Mouse (Mus musculus) spleen, adult 2 months (tissue): Measurements from ENCODE around the gene Ppbp. TPM values are rescaled to one million over a fixed set of nuclear protein-coding genes. Genes with fewer than 3 reads are reported as not detected.
"Not testable (repeated sequence)": the region's sequence is repeated elsewhere in the genome, so short reads cannot be mapped to it uniquely, and the experiment has no call there.

ENCODE experiments used
- DNase-seq, 2 experiments: peaks; one replicate each; pipeline versions ENCODE4 v3.0.0 to v3.0.0-alpha.2; 2012 to 2021; ENCODE audit warnings: low spot score in 2 of 2, low read depth in 1 of 2
- H3K27ac ChIP-seq: fragments of 200-500 bp; 2 replicates; pipeline ENCODE4 v1.5.1; 2012; ENCODE audit warnings: low read length, inconsistent platforms; ENCODE audit not compliant: insufficient read depth
- H3K27me3 ChIP-seq: fragments of 200-500 bp; 2 replicates; pipeline ENCODE4 v1.6.1; 2012; ENCODE audit warnings: mild to moderate bottlenecking, moderate library complexity, low read length, inconsistent platforms; ENCODE audit not compliant: control insufficient read depth, insufficient read depth
- H3K36me3 ChIP-seq: fragments of 200-500 bp; 2 replicates; pipeline ENCODE4 v1.6.1; 2012; ENCODE audit warnings: mild to moderate bottlenecking, low read length, inconsistent platforms; ENCODE audit not compliant: control insufficient read depth, insufficient read depth
- H3K4me1 ChIP-seq: fragments of 200-500 bp; 2 replicates; pipeline ENCODE4 v1.6.1; 2011; ENCODE audit warnings: inconsistent platforms; ENCODE audit not compliant: control insufficient read depth, insufficient read depth, insufficient read length
- H3K4me3 ChIP-seq: fragments of 200-500 bp; 2 replicates; pipeline ENCODE4 v1.5.1; 2011; ENCODE audit warnings: mild to moderate bottlenecking, inconsistent platforms; ENCODE audit not compliant: insufficient read depth, insufficient read length; ENCODE audit errors: extremely low read depth
- CTCF ChIP-seq: fragments of 200-500 bp; IDR thresholded peaks from 2 replicates; pipeline ENCODE4 v1.5.1; 2011; ENCODE audit warnings: mild to moderate bottlenecking, inconsistent platforms; ENCODE audit not compliant: insufficient read depth, insufficient read length, insufficient replicate concordance; ENCODE audit errors: extremely low read depth
- POLR2A ChIP-seq: fragments of 200-500 bp; IDR thresholded peaks from 2 replicates; pipeline ENCODE4 v1.6.1; 2011; ENCODE audit warnings: low read depth, low read length, inconsistent platforms
- WGBS: fragments of 180-500 bp; shearing (Covaris S2); methylation state at CpG from one replicate; pipeline ENCODE4 v1.1.7; 2018; 5-methylcytosine and 5-hydroxymethylcytosine counted together
- polyA plus RNA-seq: library from polyadenylated mRNA; depleted of rRNA; stranded (reverse); fragments of >200 nt; gene quantifications from 2 replicates; pipeline ENCODE4 v1.2.3, GENCODE M21; 2012

Gene Ppbp
- polyA plus RNA-seq, 1 experiment, result 309 TPM

GRCm38 (mm10) chr5:90788114-90788513 is 19.8 kb downstream of the Ppbp start:
- no peaks in the 10 kb centered on the region for H3K27me3 ChIP-seq
- DNase-seq, result no peak
- no peak overlapping the region for H3K27ac ChIP-seq
- H3K36me3 ChIP-seq, result no peaks in the 10 kb centered on the region
- no peak overlapping the region for H3K4me3 ChIP-seq
- 80% methylated on average over 4 of the region's 4 CpGs for WGBS
- no peaks in the 10 kb centered on the region; the same call in 1 of the 2 replicates for H3K4me1 ChIP-seq
- TF ChIP-seq CTCF (no peak), POLR2A (no peak)

DNA sequence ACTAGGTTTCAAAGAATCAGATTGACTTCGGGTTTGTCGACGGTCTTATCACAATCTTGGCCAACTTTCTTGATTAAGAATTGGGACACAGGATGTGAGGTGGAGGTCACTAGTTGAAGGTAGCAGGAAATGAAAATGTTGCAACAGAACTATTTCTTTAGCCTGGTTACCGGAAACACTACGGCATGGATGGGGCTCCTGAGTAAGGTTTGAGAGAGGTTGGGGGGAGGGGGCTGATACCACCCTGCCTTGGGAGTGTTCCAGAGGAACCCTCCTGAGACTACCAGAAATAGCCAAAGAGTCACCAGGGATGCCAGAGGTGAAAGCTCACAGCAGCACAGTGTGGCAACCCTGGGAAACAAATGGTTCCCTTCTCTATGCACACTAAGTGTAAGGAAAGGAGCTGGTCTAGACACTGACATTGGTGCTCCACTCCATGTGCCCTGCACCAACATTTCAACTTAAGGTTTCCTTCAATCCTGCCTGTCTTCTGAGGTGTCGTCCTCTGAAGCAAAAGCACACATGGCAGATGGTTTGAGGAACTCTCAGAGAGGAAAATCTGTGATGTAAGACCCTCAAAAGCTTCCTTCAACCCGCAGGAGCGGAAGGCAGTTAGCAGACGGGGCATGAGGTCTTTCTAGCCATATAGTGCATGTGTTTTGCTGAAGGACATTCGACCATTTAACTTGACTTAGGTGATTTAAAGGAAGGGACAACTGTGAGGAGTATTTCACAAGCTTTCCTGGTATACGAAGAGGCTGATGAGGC is 21.2 kb downstream of the Ppbp start:
- no peak overlapping the region for H3K27ac ChIP-seq
- H3K36me3 ChIP-seq, result no peaks in the 10 kb centered on the region
- 13% methylated on average over 11 of the region's 11 CpGs for WGBS
- no peaks in the 10 kb centered on the region; the same call in 1 of the 2 replicates for H3K4me1 ChIP-seq
- DNase-seq, result no peak
- H3K27me3 ChIP-seq, result no peaks in the 10 kb centered on the region
- TF ChIP-seq POLR2A (no peak), CTCF (no peak)
- H3K4me3 ChIP-seq, result no peak overlapping the region

DNA sequence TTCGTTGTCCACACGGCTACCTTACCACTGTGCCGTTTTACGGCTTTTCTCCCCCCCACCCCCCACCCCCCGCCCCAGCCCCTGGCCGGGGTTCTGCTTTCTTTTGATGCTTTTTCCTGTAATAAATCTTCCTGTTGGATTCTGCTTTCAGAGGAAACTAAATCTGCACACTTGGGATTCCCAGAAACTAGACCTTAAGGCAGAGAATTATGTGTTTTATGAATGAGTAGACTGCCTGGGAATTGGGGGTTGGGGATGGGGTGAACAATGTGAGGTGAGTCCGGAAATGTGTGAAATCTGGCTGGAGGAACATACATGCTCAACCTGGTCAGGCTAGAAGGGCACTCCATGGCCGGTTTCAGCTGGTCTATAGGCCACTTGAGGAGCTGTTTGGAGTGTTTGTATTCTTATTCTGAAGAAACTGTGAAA is 21.8 kb downstream of the Ppbp start:
- no peak overlapping the region for H3K4me3 ChIP-seq
- WGBS, result 8% methylated on average over 8 of the region's 8 CpGs
- H3K36me3 ChIP-seq, result no peaks in the 10 kb centered on the region
- no peak overlapping the region for H3K27ac ChIP-seq
- H3K4me1 ChIP-seq, result no peaks in the 10 kb centered on the region; the same call in 1 of the 2 replicates
- DNase-seq, result no peak
- TF ChIP-seq CTCF (no peak), POLR2A (no peak)
- no peaks in the 10 kb centered on the region for H3K27me3 ChIP-seq

DNA sequence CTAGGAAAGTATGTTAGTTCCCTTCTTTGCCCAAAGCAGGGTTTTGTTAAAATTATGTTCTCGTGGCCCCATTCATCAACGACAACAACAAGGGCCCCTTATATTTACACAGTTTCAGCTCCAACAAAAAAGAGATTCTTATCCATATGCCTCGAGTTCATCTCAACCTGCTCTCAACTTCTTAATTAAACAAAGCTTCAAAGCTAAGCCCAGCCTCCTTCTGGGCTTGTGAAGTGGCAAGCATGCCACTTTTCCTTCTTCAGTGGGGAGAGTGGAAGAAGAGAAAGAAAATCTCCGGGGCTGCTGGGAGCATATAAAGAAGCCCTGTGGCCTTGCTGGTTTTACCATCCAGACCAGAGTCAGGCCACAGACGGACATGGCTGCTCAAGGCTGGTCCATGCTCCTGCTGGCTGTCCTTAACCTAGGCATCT is 25.9 kb downstream of the Ppbp start, which contains the start of gene Cxcl15:
TSS of gene Cxcl15 (plus strand) at position 340 of the 431 bp plus-strand sequence.
- no peak for DNase-seq
- WGBS, result 80% methylated on average over 5 of the region's 5 CpGs
- H3K4me1 ChIP-seq, result no peaks in the 10 kb centered on the region; the same call in 1 of the 2 replicates
- TF ChIP-seq POLR2A (no peak), CTCF (no peak)
- H3K36me3 ChIP-seq, result no peaks in the 10 kb centered on the region
- H3K27me3 ChIP-seq, result no peaks in the 10 kb centered on the region
- no peak within 1 kb of the TSS for H3K27ac ChIP-seq
- no peak within 1 kb of the TSS for H3K4me3 ChIP-seq

- H3K36me3 ChIP-seq, H3K4me1 ChIP-seq, H3K4me3 ChIP-seq, DNase-seq, H3K27ac ChIP-seq, H3K27me3 ChIP-seq: not testable (repeated sequence)
- 88% methylated on average over 2 of the region's 2 CpGs for WGBS
Observed at GRCm38 (mm10) chr5:90795392-90795791, 27.1 kb downstream of the Ppbp start.

DNA sequence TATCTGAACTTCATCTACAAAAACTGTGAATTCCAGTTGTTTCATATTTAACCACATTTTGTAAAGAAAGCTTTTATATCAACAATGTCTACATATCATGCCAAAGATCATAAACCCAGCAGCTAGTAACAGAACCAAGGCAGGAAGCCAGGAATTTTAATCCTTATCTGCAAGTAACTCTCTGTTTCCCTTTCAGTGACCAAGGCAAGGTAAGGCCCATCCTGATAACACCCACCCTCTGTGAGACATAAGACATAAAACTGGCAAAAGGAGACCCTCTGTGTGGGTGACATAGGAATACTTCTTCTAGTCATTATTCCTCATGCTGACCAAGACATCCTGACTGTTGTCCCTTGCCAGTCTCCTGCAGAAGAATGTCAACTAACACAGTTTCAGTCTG is 36.3 kb downstream of the Ppbp start:
- no peak for TF ChIP-seq CTCF
- no peak for TF ChIP-seq POLR2A
- H3K4me3 ChIP-seq, result no peak overlapping the region
- no peaks in the 10 kb centered on the region for H3K36me3 ChIP-seq
- no peak for DNase-seq
- no peak overlapping the region for H3K27ac ChIP-seq
- no peaks in the 10 kb centered on the region for H3K27me3 ChIP-seq
- no peaks in the 10 kb centered on the region for H3K4me1 ChIP-seq

DNA sequence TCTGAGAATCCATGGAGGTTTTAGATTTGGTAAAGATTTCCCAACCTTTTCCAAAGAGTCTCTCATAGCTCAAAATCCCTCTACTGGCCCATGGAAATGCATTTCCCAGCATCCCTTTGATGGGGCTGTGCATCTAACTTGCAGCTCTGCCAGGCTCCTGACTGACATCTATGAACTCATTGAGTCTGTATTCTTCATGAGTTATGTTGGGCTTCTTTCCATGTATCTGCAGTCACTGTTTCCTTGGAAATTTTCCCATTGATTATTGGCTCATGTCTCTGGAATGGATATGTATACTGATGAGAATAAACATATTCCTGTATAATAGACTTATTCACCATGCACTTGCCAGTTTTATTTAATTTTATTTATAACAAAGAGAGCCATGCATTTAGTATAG is 37.7 kb downstream of the Ppbp start:
- no peaks in the 10 kb centered on the region for H3K36me3 ChIP-seq
- TF ChIP-seq POLR2A, result no peak
- no peak for TF ChIP-seq CTCF
- no peaks in the 10 kb centered on the region for H3K4me1 ChIP-seq

More for the DNA sequence above, 37.7 kb downstream of the Ppbp start:
- H3K27me3 ChIP-seq, result no peaks in the 10 kb centered on the region
- no peak overlapping the region for H3K27ac ChIP-seq
- no peak overlapping the region for H3K4me3 ChIP-seq
- DNase-seq, result no peak
